Mouse (Mus musculus) left cerebral cortex, adult 9 months (tissue): ENCODE measurements around the gene Gimd1.

ENCODE experiments used
- DNase-seq, 2 experiments: peaks; one replicate each; pipeline ENCODE4 v3.0.0; 2022; ENCODE audit warnings: low spot score in 2 of 2

Gimd1 gene

DNA sequence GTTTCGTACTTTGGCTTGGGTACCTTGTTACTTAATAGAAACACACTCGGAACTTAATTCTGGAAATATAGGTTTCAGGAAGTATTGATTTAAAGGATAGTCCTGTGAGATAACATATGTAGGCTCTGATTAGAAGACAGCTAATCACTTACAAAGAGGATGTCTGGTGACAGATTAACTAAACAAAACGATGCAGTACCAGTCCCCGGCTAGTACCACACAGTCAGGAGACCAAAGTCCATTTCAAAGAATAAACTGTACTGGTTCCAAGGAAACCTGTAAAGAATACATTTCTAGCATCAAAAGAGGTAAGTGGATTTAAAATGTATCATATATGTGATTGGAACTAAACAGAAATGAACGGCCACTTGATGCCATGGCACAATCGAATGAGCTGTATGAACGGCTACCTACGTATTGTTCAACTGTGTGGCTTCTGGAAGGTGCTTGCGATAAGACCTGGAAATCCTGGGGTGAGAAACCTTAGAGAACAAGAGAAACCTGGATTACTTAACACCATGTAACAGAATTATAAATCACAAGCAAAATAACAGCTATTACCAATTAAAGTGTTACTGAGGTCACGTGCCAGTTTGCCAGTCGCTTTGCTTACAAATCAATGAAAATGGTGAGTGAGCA lies at the start of gene Gimd1:
Gimd1 (plus strand) TSS at position 220 of the 639 bp plus-strand sequence.
- DNase-seq, result no peak

DNA sequence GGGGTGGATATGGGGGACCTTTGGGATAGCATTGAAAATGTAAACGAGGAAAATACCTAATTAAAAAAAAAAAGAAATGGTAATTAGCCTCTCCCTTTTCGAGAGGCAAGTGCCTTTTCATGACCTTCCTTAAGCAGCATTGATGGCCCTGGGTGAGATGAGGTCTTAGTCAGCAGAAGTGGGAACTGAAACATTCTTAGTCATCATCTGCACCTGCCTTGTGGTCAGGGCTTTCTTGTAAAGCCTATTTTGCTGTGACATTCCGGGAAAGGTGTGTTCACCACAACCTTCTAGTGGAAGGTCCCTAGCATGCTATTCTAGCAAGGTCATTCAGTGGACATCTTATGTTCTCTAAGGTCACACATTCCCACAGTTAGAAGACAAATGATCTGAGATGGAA lies 48.4 kb upstream of the Gimd1 start:
- DNase-seq, result no peak

DNA sequence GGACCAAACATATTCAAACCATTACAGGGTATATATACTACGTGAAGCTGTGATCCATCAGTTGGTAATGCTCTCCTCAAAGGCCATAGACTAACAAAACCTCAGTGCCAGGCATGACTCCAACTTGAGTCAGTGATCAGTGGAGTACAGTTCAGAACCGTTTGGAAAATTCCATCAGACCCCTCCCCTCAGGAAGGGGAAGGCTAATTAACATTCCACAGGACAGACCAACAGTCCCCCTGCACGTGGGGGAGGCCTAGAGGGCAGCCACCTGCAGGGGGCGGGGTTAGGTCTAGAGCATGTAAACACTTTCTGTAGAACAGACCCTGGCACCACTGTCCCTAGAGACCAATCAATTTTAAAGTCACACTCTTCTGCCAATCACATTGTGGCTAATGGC lies 47.3 kb upstream of the Gimd1 start:
- no peak for DNase-seq

DNA sequence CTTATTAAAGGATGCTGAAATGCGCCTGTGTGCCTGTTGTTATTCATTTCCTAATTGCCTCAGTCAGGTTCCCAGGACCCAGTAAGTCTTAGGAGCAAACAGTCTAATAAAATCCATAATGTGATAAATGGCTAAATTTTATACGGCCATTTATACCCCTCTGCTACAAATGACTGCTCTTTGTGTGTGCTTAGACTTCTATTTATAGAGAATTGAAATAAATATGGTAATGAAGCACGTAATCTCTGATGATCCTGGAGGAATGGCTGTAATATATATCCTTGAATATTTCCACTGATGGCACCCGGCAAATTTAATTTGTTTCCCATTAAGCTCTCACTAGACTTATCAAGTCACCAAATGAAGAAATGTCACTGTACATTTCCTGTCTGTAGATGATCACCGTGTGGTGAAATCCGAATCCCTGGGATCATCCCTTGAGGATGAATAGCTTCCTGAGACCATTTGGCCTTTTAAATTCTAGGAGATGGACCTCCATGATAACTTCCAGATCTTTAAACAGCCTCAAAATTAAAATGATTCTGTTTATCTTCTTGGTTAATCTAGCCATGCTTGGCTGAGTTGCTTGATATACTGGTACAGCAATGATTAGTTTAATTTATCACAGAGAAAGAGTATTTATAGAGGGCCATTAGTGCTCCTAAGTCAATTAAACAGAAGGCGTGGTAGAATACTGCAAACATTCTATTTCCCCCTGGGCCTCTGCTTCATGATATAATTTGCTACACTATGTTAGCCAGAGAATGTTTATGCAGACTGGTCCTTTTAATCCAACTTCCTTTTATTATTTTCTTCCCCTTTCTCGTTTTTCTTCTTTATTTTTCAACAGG lies 44.3 kb upstream of the Gimd1 start:
- no peak for DNase-seq

DNA sequence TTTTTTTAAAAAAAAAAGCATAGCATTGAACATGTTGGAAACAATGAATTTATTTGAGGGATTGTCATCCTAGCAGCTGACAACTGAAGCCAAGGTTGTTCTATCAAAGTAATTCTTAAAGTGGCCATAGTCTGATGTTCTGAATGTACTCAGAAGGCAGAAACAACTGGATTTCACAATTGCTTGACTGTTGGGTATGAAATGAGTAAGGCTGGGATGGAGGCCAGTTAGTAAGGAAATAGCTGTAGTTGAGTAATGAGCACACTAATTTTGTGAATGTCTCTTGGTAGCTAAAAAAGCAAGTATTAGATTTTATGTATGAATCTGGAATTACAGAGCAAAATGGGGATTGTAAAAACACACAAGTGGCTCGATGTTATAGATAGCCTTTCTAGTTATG lies 41.5 kb upstream of the Gimd1 start:
- DNase-seq, result no peak

DNA sequence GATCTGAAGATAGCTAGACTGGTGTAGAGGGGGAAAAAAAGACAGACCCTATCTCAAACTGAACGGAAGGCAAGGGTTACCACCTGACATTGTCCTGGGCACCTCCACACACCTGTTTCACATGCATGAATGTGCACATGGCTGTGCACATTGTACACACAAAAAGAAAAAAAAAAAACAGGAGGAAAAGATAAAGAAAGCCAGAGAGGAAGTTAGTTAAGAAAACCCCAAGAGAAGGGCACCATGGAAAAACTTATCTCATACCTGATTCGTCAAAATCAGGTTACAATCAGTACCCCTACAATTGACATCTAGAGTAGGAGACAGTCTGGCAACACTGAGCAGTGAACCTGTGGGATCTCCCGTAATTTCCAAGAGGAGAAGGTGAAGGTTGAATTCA lies 39.6 kb upstream of the Gimd1 start:
- no peak for DNase-seq

DNA sequence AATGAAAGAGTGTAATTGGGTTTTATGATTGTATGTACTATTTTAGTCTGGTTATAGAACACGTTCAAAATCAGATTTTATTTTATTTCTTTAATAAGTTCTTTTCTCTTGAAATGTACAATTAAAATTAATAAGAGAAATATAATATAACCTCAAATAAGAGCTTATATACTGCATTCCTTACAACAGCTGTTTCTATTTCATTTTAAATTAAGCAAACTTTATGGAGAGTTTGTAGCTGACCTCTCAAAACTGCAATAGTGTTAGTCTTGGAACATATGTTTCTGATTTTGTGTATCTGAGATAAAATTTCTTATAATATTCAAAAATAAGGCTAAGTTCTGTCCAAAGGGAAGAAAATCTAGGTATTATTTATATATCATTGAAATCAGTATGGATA lies 39.0 kb upstream of the Gimd1 start:
- no peak for DNase-seq

DNA sequence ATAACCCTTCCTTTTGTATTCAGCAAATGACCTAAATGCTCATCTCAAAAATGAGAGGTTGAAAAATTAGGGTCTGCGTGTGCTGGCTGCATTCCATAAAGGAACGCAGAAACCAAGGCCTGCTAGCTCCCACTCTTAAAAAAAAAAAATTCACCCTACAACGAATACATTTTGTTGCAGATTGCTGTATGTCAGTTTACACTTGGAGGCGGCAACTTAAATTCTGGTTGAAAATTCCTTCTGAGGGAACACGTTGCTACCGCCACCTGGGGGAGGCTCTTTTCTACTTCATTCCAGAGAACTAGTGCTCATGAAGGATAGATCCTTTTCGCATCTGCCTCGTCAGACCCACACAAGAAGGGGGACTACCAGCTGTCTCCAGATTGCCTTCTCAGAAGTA lies 879 bp upstream of the Gimd1 start:
- DNase-seq, result peak in 1 of 2 experiments; percentile 5

DNA sequence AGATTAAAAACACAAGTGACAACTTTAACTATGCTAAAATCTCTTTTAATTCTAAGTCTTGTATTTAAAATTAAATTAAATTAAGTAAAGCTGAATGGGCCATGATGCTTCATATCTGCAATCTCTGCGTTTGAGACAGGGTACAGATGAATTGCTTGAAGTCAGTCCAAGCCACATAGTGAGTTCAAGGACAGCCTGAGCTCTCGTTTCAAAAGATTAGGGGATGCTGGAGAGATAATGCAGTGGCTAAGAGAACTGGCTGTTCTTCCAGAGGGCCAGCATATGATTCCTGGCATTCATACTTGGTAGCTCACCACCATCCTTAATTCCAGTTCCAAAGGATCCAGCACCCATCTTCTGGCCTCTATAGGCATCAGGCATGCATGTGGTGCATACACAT lies 3.6 kb downstream of the Gimd1 start:
- DNase-seq, result no peak

DNA sequence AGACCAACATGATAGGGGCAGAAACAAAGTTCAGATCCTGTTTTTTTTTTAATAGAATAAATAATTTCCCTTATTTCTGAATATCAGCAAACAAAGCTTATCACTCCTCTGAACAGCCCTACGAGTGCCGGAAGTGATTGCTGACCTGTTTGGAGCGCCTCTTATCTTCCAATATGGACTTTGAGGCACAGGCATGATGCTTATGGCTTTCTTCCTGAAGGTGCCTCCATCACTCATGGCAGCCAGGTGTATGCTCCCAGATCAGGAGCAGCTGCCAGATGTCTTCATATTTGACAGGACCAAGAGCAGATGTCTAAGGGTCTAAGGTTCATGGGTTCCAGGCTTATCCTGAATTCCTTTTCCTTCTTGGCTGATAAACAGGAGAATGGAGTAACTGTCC lies 7.5 kb downstream of the Gimd1 start:
- no peak for DNase-seq

DNA sequence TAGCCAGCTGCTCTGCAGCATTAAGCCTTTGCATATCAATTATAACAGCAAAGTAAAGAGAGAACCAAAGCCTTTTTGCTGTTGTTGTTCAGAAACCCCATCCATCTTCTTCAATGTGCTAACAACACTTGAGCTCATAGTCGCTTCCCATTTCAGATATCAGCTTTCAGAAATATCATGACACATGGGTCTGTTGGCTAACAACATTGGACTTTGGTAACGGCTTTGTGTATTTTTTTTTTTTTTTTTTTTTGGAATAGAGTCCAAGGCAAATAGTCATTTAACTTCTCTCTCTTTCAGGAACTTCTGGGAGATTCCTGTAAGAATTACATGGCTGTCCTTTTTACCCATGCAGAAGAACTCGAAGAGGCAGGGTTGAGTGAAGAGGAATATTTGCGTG lies 14.5 kb downstream of the Gimd1 start:
- DNase-seq, result no peak

DNA sequence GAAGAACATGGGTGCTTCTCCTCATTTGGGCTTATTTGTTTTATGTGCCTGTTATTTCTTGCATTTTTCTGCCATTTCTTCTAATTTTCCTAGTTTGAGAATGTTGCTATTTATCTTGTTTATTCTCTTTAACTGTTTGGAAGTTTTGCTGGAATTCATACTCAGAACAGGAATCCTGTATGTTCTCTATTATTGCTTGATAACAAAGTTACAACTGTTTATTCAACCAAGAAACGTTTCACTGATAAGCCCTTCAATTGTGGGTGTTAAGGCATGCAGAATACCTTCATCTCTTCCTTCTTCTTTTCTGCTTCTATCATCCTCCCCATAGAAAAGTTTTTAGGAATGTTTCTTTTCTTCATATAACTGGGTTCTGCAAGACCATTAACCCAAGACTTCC lies 17.2 kb downstream of the Gimd1 start:
- DNase-seq, result no peak

DNA sequence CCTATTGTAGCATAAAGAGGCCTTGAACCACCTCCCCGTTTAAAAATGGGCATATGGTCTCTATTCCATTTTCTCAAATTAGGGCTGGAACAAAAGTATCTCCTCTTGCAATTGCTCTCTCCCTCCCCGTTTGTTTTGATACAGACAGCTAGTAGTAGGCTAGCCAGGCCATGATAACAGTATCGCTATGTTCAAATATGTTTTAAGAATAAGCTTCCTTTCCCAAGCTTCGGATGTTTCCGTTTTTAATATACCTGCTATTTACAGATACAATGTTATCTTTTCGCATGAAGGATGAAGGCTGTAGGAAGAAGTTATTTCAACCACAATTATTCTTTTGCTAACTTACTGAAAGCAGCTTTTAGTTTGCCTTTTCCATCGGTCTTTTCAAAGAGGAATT lies 19.7 kb downstream of the Gimd1 start:
- no peak for DNase-seq

DNA sequence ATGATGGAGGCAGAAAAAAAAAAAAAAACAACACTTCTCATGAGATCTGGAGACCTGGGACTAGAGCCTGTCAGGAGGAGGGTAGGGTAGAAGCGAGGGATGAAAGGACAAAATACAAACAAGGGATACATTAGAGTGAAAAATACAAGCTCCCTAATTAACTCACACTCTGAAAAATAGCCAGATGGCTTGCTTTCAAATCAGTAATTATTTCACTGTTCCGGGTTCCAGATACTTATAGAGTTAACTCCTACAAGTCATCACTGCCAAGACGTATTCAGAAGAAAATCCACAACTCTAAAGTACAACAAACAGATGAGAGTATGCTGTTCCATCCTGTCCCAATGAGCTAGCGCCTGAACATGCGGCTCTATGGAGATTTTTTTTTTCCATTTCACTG lies 20.6 kb downstream of the Gimd1 start:
- DNase-seq, result no peak

DNA sequence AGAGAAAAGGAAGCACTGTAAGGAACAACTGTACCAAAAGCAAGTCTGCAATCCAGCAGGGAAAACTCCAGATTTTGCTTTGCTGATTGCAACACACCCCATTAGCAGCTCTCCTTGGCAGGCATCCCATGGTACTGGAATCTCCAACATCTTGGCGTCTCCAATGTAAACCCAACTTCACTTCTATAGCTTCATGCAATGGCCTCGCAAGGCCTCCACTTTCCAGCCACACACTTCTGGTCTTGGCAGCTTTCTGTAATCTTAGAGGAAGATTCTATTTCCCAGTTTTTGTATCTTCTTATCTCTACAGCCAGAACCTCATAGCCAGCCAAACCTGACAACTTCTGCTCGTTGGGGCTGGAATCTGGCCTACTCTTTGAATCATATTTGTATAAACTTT lies 22.2 kb downstream of the Gimd1 start:
- peak in 1 of 2 experiments; percentile 8 for DNase-seq

DNA sequence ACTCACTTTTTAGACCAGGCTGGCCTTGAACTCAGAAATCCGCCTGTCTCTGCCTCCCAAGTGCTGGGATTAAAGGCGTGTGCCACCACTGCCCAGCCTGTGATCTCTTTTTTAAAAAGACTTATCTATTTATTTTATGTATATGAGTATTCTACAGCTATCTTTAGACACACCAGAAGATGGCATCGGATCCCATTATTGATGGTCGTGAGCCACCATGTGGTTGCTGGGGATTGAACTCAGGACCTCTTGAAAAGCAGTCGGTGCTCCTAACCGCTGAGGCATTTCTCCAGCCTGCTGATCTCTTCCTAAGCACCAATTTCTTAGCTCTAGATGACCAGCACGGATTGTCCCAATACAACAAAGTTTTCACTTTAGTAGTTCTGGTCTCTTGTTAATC lies 24.3 kb downstream of the Gimd1 start:
- no peak for DNase-seq

DNA sequence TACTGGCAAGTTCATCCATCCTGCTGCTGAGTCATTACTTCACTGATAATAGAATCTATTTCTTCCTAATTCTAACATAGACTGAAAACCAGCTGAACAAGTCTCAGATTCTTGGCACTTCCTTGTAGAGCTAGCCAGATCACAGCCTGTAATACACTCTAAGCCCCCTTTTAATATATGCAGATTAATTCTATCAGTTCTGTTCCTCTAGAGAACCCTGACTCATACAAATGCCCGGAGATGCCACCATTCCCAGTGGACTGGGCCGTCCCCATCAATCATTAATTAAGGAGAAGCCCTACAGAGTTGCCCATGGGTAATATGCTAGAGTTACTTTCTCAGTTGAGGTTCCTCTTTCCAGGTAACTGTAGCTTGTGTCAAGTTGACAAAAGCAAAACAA lies 26.3 kb downstream of the Gimd1 start:
- DNase-seq, result no peak

DNA sequence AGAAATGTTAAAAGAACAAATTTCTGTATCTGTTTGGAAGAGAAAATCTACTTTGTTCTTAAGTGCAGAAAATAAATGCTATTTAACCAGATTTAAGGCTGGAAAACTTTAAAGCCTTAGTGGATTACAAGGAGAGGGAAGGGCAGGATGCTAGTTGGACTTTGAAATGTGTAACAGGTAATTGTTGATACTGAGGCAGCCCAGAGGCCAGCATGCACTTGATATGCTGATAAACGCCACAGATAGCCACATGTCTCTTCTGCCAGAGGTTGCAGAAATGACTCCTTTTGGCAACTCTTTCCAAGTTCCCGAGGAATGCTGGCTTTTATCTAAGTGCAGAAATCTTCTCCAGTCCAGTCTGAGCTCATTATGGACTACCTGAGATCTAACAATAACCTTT lies 47.9 kb downstream of the Gimd1 start:
- DNase-seq, result no peak

DNA sequence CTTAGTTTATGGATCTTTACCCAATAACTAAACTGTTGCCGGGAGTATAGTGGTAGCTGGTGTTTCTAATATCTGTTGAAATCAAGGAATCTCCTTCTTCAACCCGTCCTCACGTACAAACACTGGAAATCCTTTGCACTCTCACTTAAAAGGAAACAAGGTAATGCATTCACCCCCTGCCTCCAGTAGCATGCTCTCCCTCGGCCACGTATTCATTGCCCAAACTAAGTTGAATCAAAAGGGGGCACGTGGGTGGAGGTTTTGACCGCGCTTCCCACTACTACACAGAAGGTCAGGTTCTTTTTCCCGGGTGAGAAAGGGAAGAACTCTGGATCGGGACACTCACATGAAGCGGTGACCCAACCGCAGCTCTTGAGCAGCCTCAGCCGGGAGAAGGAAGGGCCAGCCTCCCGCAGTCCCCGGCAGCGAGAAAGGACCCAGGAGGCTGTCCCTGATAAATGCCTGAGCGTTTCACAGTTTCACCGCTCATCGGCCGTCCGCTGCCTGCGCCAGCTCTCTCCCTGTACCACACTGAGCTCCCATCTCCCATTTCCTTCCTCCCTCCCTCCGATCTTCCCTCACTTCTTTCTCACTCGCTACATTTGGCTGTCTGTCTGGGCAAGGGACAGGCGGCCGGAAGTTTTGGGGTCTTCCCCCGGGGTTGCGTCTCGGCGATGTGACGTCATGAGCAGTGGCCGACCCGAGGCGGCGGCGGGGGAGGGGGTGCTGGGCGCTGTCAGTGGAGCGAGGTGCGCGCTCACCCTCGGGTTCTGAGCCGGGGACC lies 54.0 kb downstream of the Gimd1 start, which contains the start of gene Tbck:
Tbck (plus strand) TSS at position 698 of the 784 bp plus-strand sequence.
- peak; percentile 82 to 94 for DNase-seq

DNA sequence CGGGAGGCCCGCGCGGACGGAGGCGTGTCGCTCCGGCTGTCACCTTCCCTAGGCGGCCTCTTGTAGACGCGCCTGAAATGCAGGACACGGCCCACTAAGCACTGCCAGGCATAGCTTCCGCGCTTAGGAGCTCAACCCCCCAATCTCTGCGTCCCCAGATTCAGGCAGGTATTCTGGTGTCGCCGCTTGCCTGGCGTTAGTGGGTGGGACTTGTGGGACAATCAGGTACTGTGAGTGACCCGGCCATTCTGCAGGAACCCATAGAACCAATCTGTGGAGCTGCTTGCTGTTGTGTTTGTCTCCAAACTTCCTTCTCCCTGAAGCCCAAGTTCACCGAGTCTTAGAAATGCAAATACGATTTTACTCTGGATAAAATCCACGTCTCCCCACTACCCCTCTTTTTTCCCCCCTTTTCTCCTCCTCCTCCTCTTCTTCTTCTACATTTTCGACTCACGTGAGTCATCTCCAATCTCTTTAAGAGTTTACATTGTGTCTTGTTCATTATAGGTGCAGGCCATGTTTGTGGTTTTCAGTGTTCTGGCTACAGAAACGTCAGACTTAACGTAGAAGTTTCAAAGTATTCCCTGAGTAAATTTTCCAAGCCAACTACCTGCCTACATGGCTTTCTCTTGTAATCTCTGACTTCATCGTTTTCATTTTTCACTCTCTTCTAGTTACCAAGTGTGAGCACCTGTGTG lies 54.8 kb downstream of the Gimd1 start, which contains the start of gene Aimp1:
Aimp1 (minus strand) TSS at position 140 of the 698 bp plus-strand sequence.
- no peak for DNase-seq
